Mouse (Mus musculus) heart, postnatal 0 days (tissue): Measurements from ENCODE around the gene Cfdp1.

Source experiments
- CTCF ChIP-seq: IDR thresholded peaks from 2 replicates; pipeline ENCODE4 v1.5.1; 2016; ENCODE audit warnings: antibody characterized with exemption, control low read depth, low read depth
- EP300 ChIP-seq: IDR thresholded peaks from 2 replicates; pipeline ENCODE4 v1.6.1; 2016; ENCODE audit warnings: antibody characterized with exemption, low read depth

GRCm38 (mm10) chr8:111808006-111808405 lies 46.1 kb downstream of the Cfdp1 start:
- no peak for TF ChIP-seq CTCF
- no peak for TF ChIP-seq EP300
